Mouse (Mus musculus) small intestine, adult 2 months (tissue): ENCODE results near the gene AI467606.

Experiments used
- CTCF ChIP-seq: fragments of 200-500 bp; IDR thresholded peaks from 2 replicates; pipeline ENCODE4 v1.5.1; 2012; ENCODE audit warnings: low read depth, mild to moderate bottlenecking, control low read depth, inconsistent platforms, low read length, moderate library complexity, mixed read lengths; ENCODE audit not compliant: insufficient replicate concordance, insufficient read length; ENCODE audit errors: extremely low read depth
- POLR2A ChIP-seq: fragments of 200-500 bp; IDR thresholded peaks from 2 replicates; pipeline ENCODE4 v1.6.1; 2012; ENCODE audit warnings: low read depth, mild to moderate bottlenecking, control low read depth, inconsistent platforms, low read length, moderate library complexity

- TF ChIP-seq CTCF (no peak), POLR2A (no peak)
These were observed 14.4 kb downstream of the AI467606 start for GRCm38 (mm10) chr7:127105551-127105950.
